Mouse (Mus musculus): ENCODE data around the gene Nrl.

- no peak for TF ChIP-seq EP300 (IDR thresholded peaks at IDR 0.05; ENCODE audit: low read depth)
- no peak for TF ChIP-seq CTCF (IDR thresholded peaks at IDR 0.05; ENCODE audit: low read depth)
Observed at GRCm38 (mm10) chr14:55469821-55470220, 55.0 kb downstream of the Nrl start.
